Mouse (Mus musculus): ENCODE results near the gene 9430097D07Rik. TPM values are rescaled to one million over a fixed set of nuclear protein-coding genes. Genes with fewer than 3 reads are reported as not detected.
A peak's percentile ranks its signal among the peaks of the same experiment; 100 is the strongest.

Gene 9430097D07Rik
- polyA plus RNA-seq, 1 experiment from 2014 or later = 0.29 TPM

DNA sequence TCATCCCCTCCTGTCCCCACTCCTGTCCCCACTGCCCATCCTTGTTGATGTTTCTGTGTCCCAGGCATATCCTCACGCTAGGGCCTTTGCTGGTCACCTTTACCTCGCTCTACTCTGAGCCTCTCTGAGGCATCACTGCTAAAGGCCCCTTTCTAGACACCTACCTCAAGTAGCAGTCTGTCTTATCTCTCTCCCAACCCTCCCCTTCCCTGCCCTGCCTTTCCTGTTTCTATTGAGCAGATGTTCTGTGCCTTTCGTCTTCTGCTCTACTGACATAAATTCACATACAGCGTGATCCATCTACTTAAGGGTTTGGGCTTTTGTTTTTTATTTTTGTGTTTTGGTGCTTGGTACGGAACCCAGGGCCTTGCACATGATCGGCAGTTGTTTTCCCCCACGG, 19.5 kb downstream of the 9430097D07Rik start:
- no peak overlapping the region for H3K9ac ChIP-seq (replicated peaks; ENCODE audit: low read length)

DNA sequence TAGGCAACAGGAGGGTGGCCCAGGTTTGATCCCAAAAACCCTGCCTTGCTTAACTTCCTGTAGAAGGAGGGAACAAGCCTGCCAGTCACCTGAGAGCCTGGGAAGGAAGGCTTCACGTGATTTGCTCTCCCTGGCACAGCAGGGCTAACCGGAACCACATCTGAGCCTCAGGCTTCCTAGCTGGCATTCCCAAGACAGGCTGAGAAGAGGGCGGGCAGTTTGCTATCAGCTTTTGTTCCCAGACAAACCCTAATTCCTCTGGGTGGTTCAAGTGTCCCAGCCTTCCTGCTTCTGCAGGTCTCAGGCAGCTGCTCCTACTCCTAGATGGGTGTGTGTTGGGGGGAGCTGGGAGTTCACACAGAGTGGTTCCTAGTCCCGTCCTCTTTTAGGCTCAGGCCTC, 20.0 kb downstream of the 9430097D07Rik start:
- H3K9me3 ChIP-seq (ENCODE audit: control insufficient read depth, low read length) = no peaks in the 10 kb centered on the region
- H3K4me3 ChIP-seq (replicated peaks; ENCODE audit: low read depth, low read length) = no peak overlapping the region
- peak overlapping the region; percentile 52 for H3K27ac ChIP-seq (replicated peaks; ENCODE audit: low read depth, low read length)
- ATAC-seq (ENCODE audit: low FRiP score, low TSS enrichment) (no peak), DNase-seq (peak; percentile 27)
- H3K4me2 ChIP-seq (ENCODE audit: low read length) = no peak overlapping the region
- peaks cover 28% of the 10 kb centered on the region for H3K4me1 ChIP-seq (ENCODE audit: control insufficient read depth, insufficient read depth, low read length)
- no peaks in the 10 kb centered on the region for H3K27me3 ChIP-seq (ENCODE audit: control insufficient read depth, insufficient read depth, low read length)
- H3K36me3 ChIP-seq (ENCODE audit: control insufficient read depth, insufficient read depth, low read length) = no peaks in the 10 kb centered on the region
- WGBS = 24% methylated on average over 4 of the region's 4 CpGs
- H3K9ac ChIP-seq (replicated peaks; ENCODE audit: low read length) = no peak overlapping the region; the same call in 1 of the 2 replicates

More for the DNA sequence above, 19.5 kb downstream of the 9430097D07Rik start:
- ATAC-seq (ENCODE audit: low FRiP score, low TSS enrichment) = no peak
- no peak for DNase-seq
- H3K4me3 ChIP-seq (replicated peaks; ENCODE audit: low read depth, low read length) = no peak overlapping the region
- WGBS = 65% methylated on average over 7 of the region's 7 CpGs
- H3K4me1 ChIP-seq (ENCODE audit: control insufficient read depth, insufficient read depth, low read length) = peaks cover 32% of the 10 kb centered on the region
- H3K27ac ChIP-seq (replicated peaks; ENCODE audit: low read depth, low read length) = peak overlapping the region; percentile 52
- no peaks in the 10 kb centered on the region for H3K9me3 ChIP-seq (ENCODE audit: control insufficient read depth, low read length)
- no peak overlapping the region for H3K4me2 ChIP-seq (ENCODE audit: low read length)
- no peaks in the 10 kb centered on the region for H3K36me3 ChIP-seq (ENCODE audit: control insufficient read depth, insufficient read depth, low read length)
- no peaks in the 10 kb centered on the region for H3K27me3 ChIP-seq (ENCODE audit: control insufficient read depth, insufficient read depth, low read length)

DNA sequence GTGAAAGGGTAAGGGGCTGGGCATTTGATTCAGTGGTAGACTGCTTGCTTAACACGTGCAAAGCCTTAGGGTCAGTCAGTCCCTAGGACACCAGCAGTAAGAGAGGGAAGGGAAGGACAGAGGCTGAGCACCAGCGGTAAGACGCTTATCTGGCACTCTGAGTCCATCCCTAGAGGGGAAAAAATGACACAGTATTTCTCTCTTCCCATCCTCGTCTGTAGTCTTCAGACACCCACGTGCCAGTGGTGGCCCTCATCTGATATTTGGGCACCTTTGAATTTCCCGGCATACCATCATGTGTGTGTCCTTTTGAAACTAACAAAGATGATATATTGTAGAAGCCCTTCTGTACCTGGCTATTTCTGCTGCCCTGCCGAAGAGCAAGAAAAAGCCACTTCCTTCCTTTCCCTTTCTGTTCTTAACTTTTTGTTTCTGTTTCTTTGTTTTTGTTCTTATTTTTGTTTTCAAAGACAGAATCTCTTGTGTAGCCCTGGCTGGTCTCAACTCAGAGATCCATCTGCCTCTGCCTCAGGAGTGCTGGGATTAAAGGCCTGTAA, 21.8 kb downstream of the 9430097D07Rik start:
- H3K4me3 ChIP-seq (replicated peaks; ENCODE audit: low read depth, low read length) = no peak overlapping the region
- H3K9ac ChIP-seq (replicated peaks; ENCODE audit: low read length) = no peak overlapping the region
- no peak overlapping the region for H3K4me2 ChIP-seq (ENCODE audit: low read length)
- no peak for ATAC-seq (ENCODE audit: low FRiP score, low TSS enrichment)
- 83% methylated on average over 7 of the region's 7 CpGs for WGBS
- no peaks in the 10 kb centered on the region for H3K9me3 ChIP-seq (ENCODE audit: control insufficient read depth, low read length)
- H3K27ac ChIP-seq (replicated peaks; ENCODE audit: low read depth, low read length) = no peak overlapping the region
- no peak for DNase-seq
- no peaks in the 10 kb centered on the region for H3K27me3 ChIP-seq (ENCODE audit: control insufficient read depth, insufficient read depth, low read length)
- peaks cover 13% of the 10 kb centered on the region; the same call in 1 of the 2 replicates for H3K4me1 ChIP-seq (ENCODE audit: control insufficient read depth, insufficient read depth, low read length)
- H3K36me3 ChIP-seq (ENCODE audit: control insufficient read depth, insufficient read depth, low read length) = no peaks in the 10 kb centered on the region

DNA sequence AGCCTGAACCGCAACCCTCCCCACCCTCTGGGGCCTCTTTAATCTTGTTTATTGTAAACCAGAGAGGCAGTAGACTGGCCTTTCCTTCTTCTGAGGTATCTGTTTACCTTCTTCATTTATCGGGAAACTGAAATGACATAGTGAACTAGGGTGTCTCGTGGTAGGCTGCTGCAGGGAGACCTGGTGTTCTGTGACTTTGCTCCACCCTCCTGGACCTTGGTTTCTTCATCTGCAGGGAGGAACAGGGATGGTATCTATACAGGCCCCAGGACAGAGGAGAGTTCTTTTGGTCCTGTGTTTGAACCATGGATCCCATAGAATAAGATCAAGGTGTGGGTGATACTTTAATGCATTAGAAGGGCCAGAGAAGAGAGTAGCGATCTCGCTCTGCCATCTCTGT, 24.2 kb downstream of the 9430097D07Rik start:
- no peak overlapping the region for H3K27ac ChIP-seq (replicated peaks; ENCODE audit: low read depth, low read length)
- no peak overlapping the region for H3K4me2 ChIP-seq (ENCODE audit: low read length)
- H3K4me3 ChIP-seq (replicated peaks; ENCODE audit: low read depth, low read length) = no peak overlapping the region
- ATAC-seq (ENCODE audit: low FRiP score, low TSS enrichment) (no peak), DNase-seq (no peak)
- WGBS = 91% methylated on average over 5 of the region's 5 CpGs
- no peaks in the 10 kb centered on the region for H3K36me3 ChIP-seq (ENCODE audit: control insufficient read depth, insufficient read depth, low read length)
- no peak overlapping the region for H3K9ac ChIP-seq (replicated peaks; ENCODE audit: low read length)
- H3K9me3 ChIP-seq (ENCODE audit: control insufficient read depth, low read length) = no peaks in the 10 kb centered on the region
- H3K27me3 ChIP-seq (ENCODE audit: control insufficient read depth, insufficient read depth, low read length) = no peaks in the 10 kb centered on the region
- H3K4me1 ChIP-seq (ENCODE audit: control insufficient read depth, insufficient read depth, low read length) = 0 out of 2 replicates have a peak, but pooled peaks cover 9% of the 10 kb centered on the region

DNA sequence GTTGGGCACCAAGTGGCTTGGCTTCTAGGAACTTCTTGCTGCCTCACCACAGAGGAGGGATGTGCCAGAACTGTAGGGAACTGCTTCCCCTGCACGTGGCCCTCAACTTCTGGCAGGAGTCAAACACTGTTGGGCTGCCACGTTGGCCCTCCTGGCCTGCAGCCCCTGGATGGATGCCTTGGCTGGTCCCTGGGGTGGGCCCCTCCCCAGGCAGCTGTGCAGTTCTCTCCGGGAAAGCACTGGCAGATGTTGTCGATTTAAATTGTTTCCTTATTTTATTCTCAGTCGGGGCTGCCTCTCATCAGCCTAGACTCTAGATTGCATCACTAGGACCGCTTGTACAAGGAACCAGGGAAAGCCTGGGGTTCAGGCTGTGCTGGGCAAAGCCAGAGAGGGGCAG, 25.7 kb downstream of the 9430097D07Rik start:
- no peak overlapping the region for H3K9ac ChIP-seq (replicated peaks; ENCODE audit: low read length)
- no peaks in the 10 kb centered on the region for H3K4me1 ChIP-seq (ENCODE audit: control insufficient read depth, insufficient read depth, low read length)
- ATAC-seq (ENCODE audit: low FRiP score, low TSS enrichment) (no peak), DNase-seq (no peak)
- H3K27ac ChIP-seq (replicated peaks; ENCODE audit: low read depth, low read length) = no peak overlapping the region
- 84% methylated on average over 6 of the region's 6 CpGs for WGBS
- H3K4me3 ChIP-seq (replicated peaks; ENCODE audit: low read depth, low read length) = no peak overlapping the region
- H3K36me3 ChIP-seq (ENCODE audit: control insufficient read depth, insufficient read depth, low read length) = no peaks in the 10 kb centered on the region
- no peaks in the 10 kb centered on the region for H3K27me3 ChIP-seq (ENCODE audit: control insufficient read depth, insufficient read depth, low read length)
- no peaks in the 10 kb centered on the region for H3K9me3 ChIP-seq (ENCODE audit: control insufficient read depth, low read length)
- no peak overlapping the region for H3K4me2 ChIP-seq (ENCODE audit: low read length)

DNA sequence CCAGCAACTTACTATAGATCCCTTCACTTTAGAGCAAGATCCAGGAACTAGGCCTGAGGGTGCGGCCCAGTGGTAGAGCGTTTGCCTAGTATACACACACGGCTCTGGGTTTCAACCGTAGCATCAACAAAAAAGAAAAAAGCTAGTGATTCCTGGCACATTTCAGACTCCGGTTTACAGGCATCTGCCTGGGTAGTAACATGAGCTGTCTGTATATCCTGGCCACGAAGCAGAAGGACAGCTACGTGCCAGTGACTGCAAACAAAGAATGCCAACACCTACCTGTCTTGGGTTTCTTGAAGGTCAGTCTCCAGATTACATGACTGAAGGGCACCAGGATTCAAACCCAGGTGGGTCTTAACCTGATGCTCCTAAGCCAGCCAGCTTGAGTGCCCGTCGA, 26.3 kb downstream of the 9430097D07Rik start:
- Histone ChIP-seq H3K36me3 (ENCODE audit: control insufficient read depth, insufficient read depth, low read length) (no peaks in the 10 kb centered on the region), H3K9me3 (ENCODE audit: control insufficient read depth, low read length) (no peaks in the 10 kb centered on the region), H3K4me2 (ENCODE audit: low read length) (no peak overlapping the region), H3K4me3 (replicated peaks; ENCODE audit: low read depth, low read length) (no peak overlapping the region), H3K27me3 (ENCODE audit: control insufficient read depth, insufficient read depth, low read length) (no peaks in the 10 kb centered on the region), H3K4me1 (ENCODE audit: control insufficient read depth, insufficient read depth, low read length) (no peaks in the 10 kb centered on the region), H3K27ac (replicated peaks; ENCODE audit: low read depth, low read length) (no peak overlapping the region), H3K9ac (replicated peaks; ENCODE audit: low read length) (no peak overlapping the region)
- no peak for ATAC-seq (ENCODE audit: low FRiP score, low TSS enrichment)
- DNase-seq = no peak
- 95% methylated on average over 9 of the region's 9 CpGs for WGBS

DNA sequence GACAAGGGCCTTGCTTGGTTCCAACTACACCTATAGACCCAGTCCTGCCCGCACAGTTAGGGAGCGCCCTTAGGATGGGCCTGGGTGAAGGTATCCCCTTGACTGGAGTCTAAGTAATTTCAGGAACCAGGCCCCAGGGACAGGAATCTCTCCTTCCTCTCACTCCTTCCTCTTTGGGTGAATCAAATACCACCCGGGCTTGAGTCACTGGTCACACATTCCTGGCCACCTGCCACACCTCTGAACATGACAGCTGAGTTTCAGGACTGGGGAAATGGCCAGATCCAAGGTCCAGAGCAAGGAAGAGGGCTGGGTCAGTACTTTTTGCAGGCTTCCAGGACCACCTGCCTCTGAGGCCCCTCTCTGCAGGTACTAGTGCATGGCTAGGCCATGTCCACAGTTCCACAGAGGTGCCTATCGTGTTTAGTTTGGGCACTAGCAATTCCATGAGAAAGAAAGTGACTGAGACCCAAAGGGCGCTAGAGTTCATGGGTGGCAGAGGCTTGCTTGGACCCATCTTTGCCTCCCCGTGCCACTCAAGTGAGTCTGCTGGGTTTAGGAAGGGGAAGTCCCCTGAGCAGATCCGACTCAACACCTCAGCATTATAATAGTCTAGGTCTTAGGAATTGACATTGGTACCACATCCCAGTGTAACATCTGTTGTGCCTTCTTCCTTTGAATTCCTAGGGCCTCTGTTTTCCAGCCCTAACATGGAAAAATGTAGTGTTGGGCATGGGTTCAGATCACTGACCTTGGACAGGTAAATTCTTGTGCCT, 27.3 kb downstream of the 9430097D07Rik start:
- Histone ChIP-seq H3K4me1 (ENCODE audit: control insufficient read depth, insufficient read depth, low read length) (no peaks in the 10 kb centered on the region), H3K27me3 (ENCODE audit: control insufficient read depth, insufficient read depth, low read length) (no peaks in the 10 kb centered on the region), H3K36me3 (ENCODE audit: control insufficient read depth, insufficient read depth, low read length) (no peaks in the 10 kb centered on the region), H3K9me3 (ENCODE audit: control insufficient read depth, low read length) (no peaks in the 10 kb centered on the region), H3K4me3 (replicated peaks; ENCODE audit: low read depth, low read length) (no peak overlapping the region), H3K4me2 (ENCODE audit: low read length) (no peak overlapping the region), H3K27ac (replicated peaks; ENCODE audit: low read depth, low read length) (no peak overlapping the region), H3K9ac (replicated peaks; ENCODE audit: low read length) (no peak overlapping the region)
- no peak for DNase-seq
- ATAC-seq (ENCODE audit: low FRiP score, low TSS enrichment) = no peak
- WGBS = 94% methylated on average over 7 of the region's 7 CpGs

DNA sequence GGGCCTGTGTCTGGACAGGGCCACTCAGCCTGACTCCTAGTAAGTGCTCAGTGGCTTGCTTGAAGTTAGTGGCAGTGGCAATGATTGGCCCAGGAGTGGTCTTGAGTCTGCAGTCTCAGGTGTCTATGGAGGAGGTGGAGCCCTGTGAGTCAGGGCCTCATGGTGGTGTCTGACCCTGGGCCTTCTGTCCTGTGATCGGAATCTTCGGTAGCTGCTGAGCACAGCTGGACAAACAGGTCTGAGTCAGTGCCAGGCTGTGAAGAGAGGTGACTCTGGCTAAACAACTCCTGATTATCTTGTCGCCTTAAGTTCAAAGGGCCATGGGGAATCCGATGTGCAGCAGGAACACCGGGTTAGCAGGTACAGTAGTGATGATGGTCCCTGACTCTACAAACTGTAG, 28.1 kb downstream of the 9430097D07Rik start:
- no peak overlapping the region for H3K9ac ChIP-seq (replicated peaks; ENCODE audit: low read length)
- no peaks in the 10 kb centered on the region for H3K27me3 ChIP-seq (ENCODE audit: control insufficient read depth, insufficient read depth, low read length)
- ATAC-seq (ENCODE audit: low FRiP score, low TSS enrichment) = no peak
- DNase-seq = no peak
- H3K4me1 ChIP-seq (ENCODE audit: control insufficient read depth, insufficient read depth, low read length) = no peaks in the 10 kb centered on the region
- no peak overlapping the region for H3K4me3 ChIP-seq (replicated peaks; ENCODE audit: low read depth, low read length)
- H3K36me3 ChIP-seq (ENCODE audit: control insufficient read depth, insufficient read depth, low read length) = no peaks in the 10 kb centered on the region
- no peak overlapping the region for H3K4me2 ChIP-seq (ENCODE audit: low read length)
- no peaks in the 10 kb centered on the region for H3K9me3 ChIP-seq (ENCODE audit: control insufficient read depth, low read length)
- WGBS = 92% methylated on average over 5 of the region's 5 CpGs
- H3K27ac ChIP-seq (replicated peaks; ENCODE audit: low read depth, low read length) = no peak overlapping the region

DNA sequence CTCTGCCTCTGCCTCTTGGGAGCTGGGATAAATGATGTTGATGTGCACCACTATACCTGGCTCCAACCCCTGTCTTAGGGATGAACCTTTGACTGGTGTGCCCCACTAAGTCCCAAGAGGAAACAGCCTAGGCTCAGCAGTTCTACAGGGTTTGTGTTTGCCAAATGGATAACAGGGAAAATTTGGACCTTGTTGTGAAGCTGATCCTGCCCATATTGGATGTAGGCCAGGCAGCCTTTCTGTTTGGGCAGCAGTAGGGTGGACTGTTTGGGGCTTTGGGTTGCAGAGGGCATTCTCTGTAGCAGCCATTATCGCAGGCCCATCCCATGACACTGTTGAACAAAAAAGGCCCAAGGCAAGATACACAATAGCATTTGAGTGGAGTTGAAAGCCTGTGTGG, 28.5 kb downstream of the 9430097D07Rik start:
- Histone ChIP-seq H3K9me3 (ENCODE audit: control insufficient read depth, low read length) (no peaks in the 10 kb centered on the region), H3K27me3 (ENCODE audit: control insufficient read depth, insufficient read depth, low read length) (no peaks in the 10 kb centered on the region), H3K4me1 (ENCODE audit: control insufficient read depth, insufficient read depth, low read length) (no peaks in the 10 kb centered on the region), H3K27ac (replicated peaks; ENCODE audit: low read depth, low read length) (no peak overlapping the region), H3K4me2 (ENCODE audit: low read length) (no peak overlapping the region), H3K4me3 (replicated peaks; ENCODE audit: low read depth, low read length) (no peak overlapping the region), H3K36me3 (ENCODE audit: control insufficient read depth, insufficient read depth, low read length) (no peaks in the 10 kb centered on the region), H3K9ac (replicated peaks; ENCODE audit: low read length) (no peak overlapping the region)
- ATAC-seq (ENCODE audit: low FRiP score, low TSS enrichment) (no peak), DNase-seq (no peak)
- 57% methylated on average over 1 of the region's 1 CpGs for WGBS
